Mouse (Mus musculus): ENCODE measurements around the gene Dusp12. TPM values are rescaled to one million over a fixed set of nuclear protein-coding genes. Genes with fewer than 3 reads are reported as not detected.

The Dusp12 gene
- polyA plus RNA-seq, 1 experiment from 2014 or later: 30.0 TPM

DNA sequence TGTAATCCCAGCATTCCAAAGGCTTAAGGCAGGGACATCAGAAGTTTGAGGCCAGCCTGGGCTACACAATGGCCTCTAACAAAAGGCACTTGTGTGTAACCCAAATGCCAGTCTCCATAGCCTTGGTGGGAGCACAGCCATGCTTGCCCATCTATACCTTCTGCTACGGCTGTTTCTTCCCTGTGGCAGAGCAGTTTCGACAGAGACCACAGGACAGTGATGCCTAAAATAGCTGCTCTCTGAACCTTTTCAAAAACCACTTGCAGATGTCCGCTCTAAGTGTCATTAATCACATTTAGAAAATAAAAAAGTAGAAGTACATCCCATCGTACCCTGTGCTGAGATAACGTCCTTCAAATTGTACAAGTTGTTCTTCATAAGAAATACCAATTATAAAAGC, 19.9 kb downstream of the Dusp12 start:
- no peaks in the 10 kb centered on the region for H3K36me3 ChIP-seq
- H3K4me3 ChIP-seq: no peak overlapping the region
- peaks cover 17% of the 10 kb centered on the region for H3K4me1 ChIP-seq
- DNase-seq (ENCODE audit: low spot score): no peak
- 93% methylated on average over 5 of the region's 5 CpGs for WGBS
- no peak overlapping the region for H3K27ac ChIP-seq (replicated peaks)
- no peaks in the 10 kb centered on the region for H3K27me3 ChIP-seq (ENCODE audit: low read depth, poor library complexity, severe bottlenecking)
- H3K9me3 ChIP-seq (replicated peaks): no peaks in the 10 kb centered on the region

GRCm38 (mm10) chr1:170864754-170865153, 20.6 kb downstream of the Dusp12 start:
- H3K27ac ChIP-seq (replicated peaks): no peak overlapping the region
- H3K9me3 ChIP-seq (replicated peaks): no peaks in the 10 kb centered on the region
- peaks cover 17% of the 10 kb centered on the region for H3K4me1 ChIP-seq
- DNase-seq (ENCODE audit: low spot score): no peak
- no peaks in the 10 kb centered on the region for H3K36me3 ChIP-seq
- H3K4me3 ChIP-seq: no peak overlapping the region
- 87% methylated on average over 3 of the region's 3 CpGs for WGBS
- no peaks in the 10 kb centered on the region for H3K27me3 ChIP-seq (ENCODE audit: low read depth, poor library complexity, severe bottlenecking)

GRCm38 (mm10) chr1:170864234-170864633, 21.1 kb downstream of the Dusp12 start:
- no peak for DNase-seq (ENCODE audit: low spot score)
- H3K4me1 ChIP-seq: peaks cover 17% of the 10 kb centered on the region
- H3K27ac ChIP-seq (replicated peaks): no peak overlapping the region
- no peaks in the 10 kb centered on the region for H3K27me3 ChIP-seq (ENCODE audit: low read depth, poor library complexity, severe bottlenecking)
- no peak overlapping the region for H3K4me3 ChIP-seq
- H3K9me3 ChIP-seq (replicated peaks): no peaks in the 10 kb centered on the region
- no peaks in the 10 kb centered on the region for H3K36me3 ChIP-seq

DNA sequence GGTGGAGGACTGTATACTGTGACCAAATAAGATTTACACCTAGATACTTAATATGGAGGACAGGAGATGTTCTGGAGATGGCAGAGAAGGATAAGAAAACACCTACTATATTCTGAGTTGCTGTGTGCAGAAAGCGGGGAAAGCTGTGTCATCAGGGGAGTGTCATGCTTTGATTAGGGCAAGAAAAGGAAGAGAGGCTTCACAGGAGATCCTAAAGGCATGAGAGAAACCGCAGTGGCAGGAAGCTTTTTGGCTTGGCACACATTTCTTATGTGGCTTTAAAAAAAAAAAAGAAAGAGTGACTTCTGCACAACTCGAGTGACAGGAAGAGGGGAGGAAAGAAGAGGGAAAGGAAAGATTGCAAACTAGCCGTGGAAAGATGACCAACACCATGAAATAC, 22.3 kb downstream of the Dusp12 start:
- DNase-seq (ENCODE audit: low spot score): no peak
- no peak overlapping the region for H3K27ac ChIP-seq (replicated peaks)
- 72% methylated on average over 4 of the region's 4 CpGs for WGBS

GRCm38 (mm10) chr1:170862435-170862717, 23.0 kb downstream of the Dusp12 start:
- DNase-seq (ENCODE audit: low spot score): no peak
- no peaks in the 10 kb centered on the region for H3K36me3 ChIP-seq
- 80% methylated on average over 3 of the region's 3 CpGs for WGBS
- H3K27me3 ChIP-seq (ENCODE audit: low read depth, poor library complexity, severe bottlenecking): no peaks in the 10 kb centered on the region
- H3K27ac ChIP-seq (replicated peaks): no peak overlapping the region
- H3K4me1 ChIP-seq: peaks cover 13% of the 10 kb centered on the region
- no peak overlapping the region for H3K4me3 ChIP-seq
- H3K9me3 ChIP-seq (replicated peaks): no peaks in the 10 kb centered on the region

More for the DNA sequence above, 22.3 kb downstream of the Dusp12 start:
- Histone ChIP-seq H3K4me3 (no peak overlapping the region), H3K9me3 (replicated peaks) (no peaks in the 10 kb centered on the region), H3K27me3 (ENCODE audit: low read depth, poor library complexity, severe bottlenecking) (no peaks in the 10 kb centered on the region), H3K36me3 (no peaks in the 10 kb centered on the region), H3K4me1 (peaks cover 13% of the 10 kb centered on the region)

DNA sequence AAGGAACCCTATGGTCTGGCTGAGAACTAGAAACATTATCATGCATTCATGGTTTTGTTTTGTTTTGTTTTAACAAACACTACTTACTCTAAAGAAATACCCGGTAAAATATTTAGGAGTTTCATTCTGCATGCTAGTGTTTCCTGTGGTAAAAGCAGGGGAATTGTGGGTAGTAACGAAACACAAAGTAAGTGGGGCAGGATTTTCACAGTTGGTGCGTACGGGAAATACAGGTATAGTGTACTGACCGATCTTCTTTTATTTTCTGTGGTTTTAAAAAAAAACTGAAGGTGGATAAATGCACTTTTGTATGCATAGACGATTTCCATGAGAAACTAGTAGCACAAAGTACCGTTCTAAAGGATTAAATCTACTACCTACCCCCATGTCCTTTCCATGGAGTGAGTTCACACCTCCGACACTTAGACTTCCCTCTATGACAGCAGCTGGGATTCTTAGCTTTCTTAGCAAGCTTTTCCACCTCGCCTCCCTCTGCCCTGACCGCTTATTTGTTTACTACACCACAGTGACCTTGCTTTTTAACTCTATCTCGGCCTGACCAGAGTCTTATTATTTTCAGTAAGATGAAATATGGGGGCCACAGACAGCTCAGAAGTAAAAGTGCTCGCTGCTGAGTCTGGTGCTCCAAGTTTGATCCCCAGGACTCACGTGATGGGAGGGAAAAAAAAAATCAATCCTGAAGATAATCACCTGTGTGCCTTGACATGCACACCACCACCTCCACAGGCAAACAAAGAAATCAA, 23.5 kb downstream of the Dusp12 start:
- 84% methylated on average over 13 of the region's 13 CpGs for WGBS

GRCm38 (mm10) chr1:170858872-170859271, 26.5 kb downstream of the Dusp12 start:
- H3K4me1 ChIP-seq: no peaks in the 10 kb centered on the region
- no peaks in the 10 kb centered on the region for H3K27me3 ChIP-seq (ENCODE audit: low read depth, poor library complexity, severe bottlenecking)
- H3K9me3 ChIP-seq (replicated peaks): no peaks in the 10 kb centered on the region
- H3K4me3 ChIP-seq: no peak overlapping the region
- DNase-seq (ENCODE audit: low spot score): no peak
- no peak overlapping the region for H3K27ac ChIP-seq (replicated peaks)
- 80% methylated on average over 2 of the region's 2 CpGs for WGBS
- no peaks in the 10 kb centered on the region for H3K36me3 ChIP-seq

More for the DNA sequence above, 23.5 kb downstream of the Dusp12 start:
- no peaks in the 10 kb centered on the region for H3K9me3 ChIP-seq (replicated peaks)
- peaks cover 9% of the 10 kb centered on the region for H3K4me1 ChIP-seq
- H3K4me3 ChIP-seq: no peak overlapping the region
- DNase-seq (ENCODE audit: low spot score): no peak
- H3K36me3 ChIP-seq: no peaks in the 10 kb centered on the region
- no peak overlapping the region for H3K27ac ChIP-seq (replicated peaks)
- no peaks in the 10 kb centered on the region for H3K27me3 ChIP-seq (ENCODE audit: low read depth, poor library complexity, severe bottlenecking)

- no peak for DNase-seq (ENCODE audit: low spot score)
- no peaks in the 10 kb centered on the region for H3K27me3 ChIP-seq (ENCODE audit: low read depth, poor library complexity, severe bottlenecking)
- H3K27ac ChIP-seq (replicated peaks): no peak overlapping the region
- 82% methylated on average over 2 of the region's 2 CpGs for WGBS
- no peaks in the 10 kb centered on the region for H3K4me1 ChIP-seq
- H3K36me3 ChIP-seq: no peaks in the 10 kb centered on the region
- H3K9me3 ChIP-seq (replicated peaks): no peaks in the 10 kb centered on the region
- no peak overlapping the region for H3K4me3 ChIP-seq
Observed at GRCm38 (mm10) chr1:170857369-170857768, 28.0 kb downstream of the Dusp12 start.

- Histone ChIP-seq H3K27me3 (ENCODE audit: low read depth, poor library complexity, severe bottlenecking) (no peaks in the 10 kb centered on the region), H3K36me3 (peaks cover 7% of the 10 kb centered on the region), H3K4me3 (no peak overlapping the region), H3K4me1 (no peaks in the 10 kb centered on the region), H3K9me3 (replicated peaks) (no peaks in the 10 kb centered on the region), H3K27ac (replicated peaks) (no peak overlapping the region)
- 89% methylated on average over 13 of the region's 13 CpGs for WGBS
- DNase-seq (ENCODE audit: low spot score): no peak
Observed at GRCm38 (mm10) chr1:170855056-170855760, 30.1 kb downstream of the Dusp12 start.

- no peaks in the 10 kb centered on the region for H3K9me3 ChIP-seq (replicated peaks)
- H3K4me1 ChIP-seq: no peaks in the 10 kb centered on the region
- peaks cover 9% of the 10 kb centered on the region for H3K36me3 ChIP-seq
- no peak overlapping the region for H3K4me3 ChIP-seq
- no peak overlapping the region for H3K27ac ChIP-seq (replicated peaks)
- DNase-seq (ENCODE audit: low spot score): no peak
- no peaks in the 10 kb centered on the region for H3K27me3 ChIP-seq (ENCODE audit: low read depth, poor library complexity, severe bottlenecking)
- 96% methylated on average over 3 of the region's 3 CpGs for WGBS
Observed at GRCm38 (mm10) chr1:170853604-170854003, 31.7 kb downstream of the Dusp12 start.

- Histone ChIP-seq H3K4me3 (no peak overlapping the region), H3K36me3 (peaks cover 9% of the 10 kb centered on the region), H3K27me3 (ENCODE audit: low read depth, poor library complexity, severe bottlenecking) (no peaks in the 10 kb centered on the region), H3K4me1 (0 out of 2 replicates have a peak, but pooled peaks cover under 1% of the 10 kb centered on the region), H3K27ac (replicated peaks) (no peak overlapping the region), H3K9me3 (replicated peaks) (no peaks in the 10 kb centered on the region)
- 89% methylated on average over 23 of the region's 23 CpGs for WGBS
- DNase-seq (ENCODE audit: low spot score): no peak
Observed at GRCm38 (mm10) chr1:170850637-170851624, 34.4 kb downstream of the Dusp12 start.

DNA sequence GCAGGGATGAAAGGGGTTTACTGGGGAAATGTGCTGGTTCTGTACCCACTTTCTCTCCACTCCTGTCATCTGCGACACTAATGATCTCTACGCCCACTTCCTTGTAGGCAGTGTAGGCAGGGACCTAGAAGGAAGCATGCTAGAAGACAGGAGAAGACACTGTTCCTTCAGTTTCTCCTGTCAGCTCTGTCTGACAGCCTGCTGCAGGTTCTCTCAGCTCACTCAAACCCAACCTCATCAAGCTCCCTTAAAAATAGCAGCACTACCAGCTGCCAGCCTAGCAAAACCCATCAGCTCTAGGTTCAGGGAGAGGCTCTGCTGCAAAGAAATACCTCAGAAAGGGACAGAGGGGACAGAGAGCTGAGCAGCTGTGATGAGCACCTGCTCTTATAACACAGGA, 35.3 kb downstream of the Dusp12 start:
- H3K4me3 ChIP-seq: no peak overlapping the region
- no peak for DNase-seq (ENCODE audit: low spot score)
- no peaks in the 10 kb centered on the region for H3K9me3 ChIP-seq (replicated peaks)
- 91% methylated on average over 2 of the region's 2 CpGs for WGBS
- no peak overlapping the region for H3K27ac ChIP-seq (replicated peaks)
- H3K36me3 ChIP-seq: peaks cover 9% of the 10 kb centered on the region
- H3K27me3 ChIP-seq (ENCODE audit: low read depth, poor library complexity, severe bottlenecking): no peaks in the 10 kb centered on the region
- 0 out of 2 replicates have a peak, but pooled peaks cover 3% of the 10 kb centered on the region for H3K4me1 ChIP-seq

Data from midbrain, embryonic 10.5 days (tissue).